Mouse (Mus musculus) stomach, embryonic 15.5 days (tissue): ENCODE measurements at regions not wholly inside any gene's neighbourhood (a gene's known extent, or its start where the extent isn't known, plus 50 kb on each side); places are given as distances from the start of the nearest gene placed in this dataset.

ENCODE experiments used
- ATAC-seq: fragments of 200-750 bp; cut with Nextera tagmentation; 2 replicates; pipeline ENCODE4 v1.8.0; 2017; ENCODE audit warnings: low read depth, moderate number of reproducible peaks, moderate TSS enrichment; ENCODE audit not compliant: insufficient read depth, low FRiP score
- H3K27ac ChIP-seq: fragments of 300-500 bp; sonication (generic); 2 replicates; pipeline ENCODE4 v1.5.1; 2015; ENCODE audit warnings: mild to moderate bottlenecking, inconsistent platforms
- H3K27me3 ChIP-seq: fragments of 300-500 bp; sonication (generic); replicated peaks from 2 replicates; pipeline ENCODE4 v1.6.1; 2015; ENCODE audit warnings: inconsistent platforms
- H3K36me3 ChIP-seq: fragments of 300-500 bp; sonication (generic); 2 replicates; pipeline ENCODE4 v1.6.1; 2015; ENCODE audit warnings: inconsistent platforms
- H3K4me1 ChIP-seq: fragments of 300-500 bp; sonication (generic); 2 replicates; pipeline ENCODE4 v1.6.1; 2015; ENCODE audit warnings: inconsistent platforms
- H3K4me2 ChIP-seq: fragments of 300-500 bp; sonication (generic); 2 replicates; pipeline ENCODE4 v1.6.1; 2015; ENCODE audit warnings: mild to moderate bottlenecking, inconsistent platforms
- H3K4me3 ChIP-seq: fragments of 300-500 bp; sonication (generic); replicated peaks from 2 replicates; pipeline ENCODE4 v1.5.1; 2015; ENCODE audit warnings: inconsistent platforms
- H3K9ac ChIP-seq: fragments of 300-500 bp; sonication (generic); 2 replicates; pipeline ENCODE4 v1.6.1; 2015; ENCODE audit warnings: inconsistent platforms
- H3K9me3 ChIP-seq: fragments of 300-500 bp; sonication (generic); 2 replicates; pipeline ENCODE4 v1.6.1; 2016; ENCODE audit warnings: inconsistent platforms
- WGBS: fragments of 180-500 bp; shearing (Covaris S2); methylation state at CpG from one replicate; pipeline ENCODE4 v1.1.7; 2015; 5-methylcytosine and 5-hydroxymethylcytosine counted together

DNA sequence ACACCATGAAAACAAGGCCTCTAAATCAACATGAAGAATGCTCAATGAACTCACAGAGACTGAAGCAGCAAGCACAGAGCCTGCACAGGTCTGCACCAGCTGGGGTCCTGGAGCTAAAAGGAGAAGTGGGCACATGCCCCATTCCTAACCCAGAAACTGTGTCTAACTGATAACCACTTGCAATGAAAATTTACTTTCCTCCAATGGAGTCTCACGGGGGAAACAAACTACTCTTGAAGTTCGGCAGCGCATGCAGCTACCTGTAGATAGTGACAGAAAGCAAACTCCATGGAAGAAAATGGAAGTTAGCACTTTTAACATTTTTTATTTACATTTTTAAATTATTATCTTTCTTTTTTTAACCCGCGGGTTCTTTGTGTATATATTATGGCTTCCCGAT lies 76.8 kb upstream of the Akap6 start:
- no peak for ATAC-seq
- Histone ChIP-seq H3K4me3 (no peak overlapping the region), H3K9ac (no peak overlapping the region), H3K4me2 (no peak overlapping the region), H3K36me3 (no peaks in the 10 kb centered on the region), H3K27me3 (no peaks in the 10 kb centered on the region), H3K4me1 (no peaks in the 10 kb centered on the region), H3K27ac (no peak overlapping the region), H3K9me3 (no peaks in the 10 kb centered on the region)
- WGBS = 71% methylated on average over 6 of the region's 6 CpGs

DNA sequence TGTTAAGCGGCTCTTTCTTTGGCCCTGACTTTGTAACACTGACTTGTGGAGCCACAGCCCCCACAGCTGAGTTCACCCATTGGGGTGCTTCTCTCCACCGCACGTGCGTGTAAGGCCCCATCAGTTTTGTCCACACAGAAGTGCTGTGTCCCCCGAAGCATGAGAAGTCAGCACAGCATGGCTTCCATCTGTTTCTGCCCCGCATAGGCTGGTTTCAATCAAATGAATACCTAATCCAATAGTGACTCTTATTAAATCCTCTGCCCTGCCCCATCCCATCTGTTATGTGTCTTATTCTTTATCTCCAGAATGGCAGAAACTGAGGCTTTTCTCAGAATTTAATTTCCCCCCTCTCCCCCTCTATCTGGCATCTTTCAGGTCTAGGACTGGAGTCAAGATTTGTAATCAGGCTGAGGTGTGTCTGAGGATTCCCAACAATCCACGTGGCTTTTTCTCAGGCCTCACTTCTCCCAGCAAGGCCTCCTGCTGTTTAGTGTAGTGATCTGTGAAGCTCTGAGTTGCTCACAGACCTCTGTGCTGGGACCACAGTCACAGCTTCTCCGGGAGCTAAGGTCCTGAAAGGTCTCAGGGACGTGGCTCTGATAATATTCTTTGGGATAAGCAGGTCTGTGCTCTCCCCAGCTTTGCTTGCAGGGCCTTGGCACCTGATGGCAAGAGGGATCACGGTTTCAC lies 75.6 kb upstream of the Akap6 start:
- H3K4me1 ChIP-seq = no peaks in the 10 kb centered on the region
- no peaks in the 10 kb centered on the region for H3K27me3 ChIP-seq
- 70% methylated on average over 10 of the region's 10 CpGs for WGBS
- ATAC-seq = no peak
- no peaks in the 10 kb centered on the region for H3K9me3 ChIP-seq
- no peak overlapping the region for H3K4me2 ChIP-seq
- no peaks in the 10 kb centered on the region for H3K36me3 ChIP-seq
- no peak overlapping the region for H3K4me3 ChIP-seq
- no peak overlapping the region for H3K9ac ChIP-seq
- H3K27ac ChIP-seq = no peak overlapping the region

DNA sequence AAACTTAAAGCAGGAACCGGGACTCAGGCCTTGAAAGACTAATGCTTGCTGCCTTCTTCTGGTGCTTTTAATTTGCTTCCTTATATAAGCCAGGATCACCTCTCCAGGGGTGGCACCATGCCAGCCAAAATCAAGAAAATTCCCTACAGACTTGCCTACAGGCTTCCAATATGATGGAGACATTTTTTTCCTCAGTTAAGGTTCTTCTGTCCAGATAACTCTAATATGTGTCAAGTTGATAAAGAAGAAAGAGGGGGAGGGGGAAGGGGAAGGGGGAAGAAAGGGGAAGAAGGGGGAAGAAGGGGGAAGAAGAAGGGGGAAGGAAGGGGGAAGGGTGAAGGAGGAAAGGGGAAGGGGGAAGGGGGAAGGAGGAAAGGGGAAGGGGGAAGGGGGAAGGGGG lies 74.3 kb upstream of the Akap6 start:
- H3K4me2 ChIP-seq = no peak overlapping the region
- no peak overlapping the region for H3K27ac ChIP-seq
- 58% methylated on average over 1 of the region's 1 CpGs for whole genome bisulfite sequencing
- no peaks in the 10 kb centered on the region for H3K36me3 ChIP-seq
- no peak overlapping the region for H3K4me3 ChIP-seq
- H3K27me3 ChIP-seq = no peaks in the 10 kb centered on the region
- ATAC-seq = no peak
- H3K4me1 ChIP-seq = no peaks in the 10 kb centered on the region
- H3K9me3 ChIP-seq = no peaks in the 10 kb centered on the region
- H3K9ac ChIP-seq = no peak overlapping the region

DNA sequence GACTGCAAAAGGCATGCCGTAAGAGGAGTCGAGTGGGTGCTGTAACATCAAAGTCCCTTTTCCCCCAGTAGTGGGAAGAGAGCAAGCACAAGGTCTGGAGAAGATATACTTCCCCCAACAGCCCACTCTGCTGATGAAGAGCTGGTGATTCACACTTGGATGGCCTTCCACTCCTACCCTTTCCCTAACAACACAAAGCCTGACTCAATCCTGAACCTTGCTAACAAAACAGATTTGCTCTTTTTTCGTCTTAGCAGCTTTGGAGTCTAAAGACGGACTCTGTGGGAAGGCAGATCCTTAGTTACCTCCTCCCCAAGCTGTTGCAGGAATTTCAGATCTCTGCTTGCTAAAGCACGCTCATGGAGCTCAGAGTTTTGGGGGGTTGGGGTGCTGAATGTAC lies 70.4 kb upstream of the Akap6 start:
- no peaks in the 10 kb centered on the region for H3K9me3 ChIP-seq
- no peak overlapping the region for H3K27ac ChIP-seq
- WGBS = 56% methylated on average over 5 of the region's 5 CpGs
- ATAC-seq = no peak
- no peak overlapping the region for H3K9ac ChIP-seq
- no peaks in the 10 kb centered on the region for H3K36me3 ChIP-seq
- H3K4me3 ChIP-seq = no peak overlapping the region
- H3K4me1 ChIP-seq = no peaks in the 10 kb centered on the region
- no peaks in the 10 kb centered on the region for H3K27me3 ChIP-seq
- H3K4me2 ChIP-seq = no peak overlapping the region

DNA sequence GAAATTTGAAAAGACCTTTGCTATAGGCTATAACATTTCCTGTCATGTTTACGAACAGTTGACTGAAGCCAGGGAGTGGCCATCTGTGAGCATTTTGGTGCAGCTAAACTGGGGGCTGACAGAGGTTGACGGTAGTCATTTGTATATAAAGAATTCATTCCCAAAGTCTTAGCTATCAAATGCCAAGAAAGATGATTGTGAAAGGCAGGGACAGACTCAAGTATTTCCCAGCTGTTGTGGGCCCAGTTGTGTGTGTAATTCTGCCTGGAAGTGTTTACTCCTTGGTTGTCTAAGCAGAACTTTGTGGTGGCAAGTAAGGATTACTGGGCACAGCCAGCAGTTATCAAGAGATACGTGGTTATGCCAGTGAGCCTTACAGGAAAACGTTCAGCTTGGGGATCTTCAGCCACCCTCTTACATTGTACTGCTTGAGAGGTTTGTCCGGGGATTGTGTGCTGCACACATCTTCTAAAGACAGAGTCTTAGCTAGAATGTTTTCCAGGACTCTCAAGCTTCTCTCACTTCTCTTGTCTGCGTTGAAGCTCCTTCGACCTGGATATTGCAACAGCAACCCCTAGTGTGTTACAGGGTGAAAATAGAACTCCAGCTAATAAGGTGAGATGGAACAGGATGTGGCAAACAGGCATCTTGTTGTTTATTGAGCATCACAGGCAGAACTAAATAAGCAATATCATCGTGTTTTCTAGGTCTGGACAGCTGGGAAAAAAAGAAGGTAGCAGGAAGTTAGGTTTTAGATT lies 63.9 kb upstream of the Akap6 start:
- no peak for ATAC-seq
- WGBS = 33% methylated on average over 8 of the region's 8 CpGs
- Histone ChIP-seq H3K36me3 (no peaks in the 10 kb centered on the region), H3K4me3 (no peak overlapping the region), H3K27me3 (no peaks in the 10 kb centered on the region), H3K9ac (no peak overlapping the region), H3K4me1 (0 out of 2 replicates have a peak, but pooled peaks cover 6% of the 10 kb centered on the region), H3K4me2 (no peak overlapping the region), H3K9me3 (no peaks in the 10 kb centered on the region), H3K27ac (no peak overlapping the region)

DNA sequence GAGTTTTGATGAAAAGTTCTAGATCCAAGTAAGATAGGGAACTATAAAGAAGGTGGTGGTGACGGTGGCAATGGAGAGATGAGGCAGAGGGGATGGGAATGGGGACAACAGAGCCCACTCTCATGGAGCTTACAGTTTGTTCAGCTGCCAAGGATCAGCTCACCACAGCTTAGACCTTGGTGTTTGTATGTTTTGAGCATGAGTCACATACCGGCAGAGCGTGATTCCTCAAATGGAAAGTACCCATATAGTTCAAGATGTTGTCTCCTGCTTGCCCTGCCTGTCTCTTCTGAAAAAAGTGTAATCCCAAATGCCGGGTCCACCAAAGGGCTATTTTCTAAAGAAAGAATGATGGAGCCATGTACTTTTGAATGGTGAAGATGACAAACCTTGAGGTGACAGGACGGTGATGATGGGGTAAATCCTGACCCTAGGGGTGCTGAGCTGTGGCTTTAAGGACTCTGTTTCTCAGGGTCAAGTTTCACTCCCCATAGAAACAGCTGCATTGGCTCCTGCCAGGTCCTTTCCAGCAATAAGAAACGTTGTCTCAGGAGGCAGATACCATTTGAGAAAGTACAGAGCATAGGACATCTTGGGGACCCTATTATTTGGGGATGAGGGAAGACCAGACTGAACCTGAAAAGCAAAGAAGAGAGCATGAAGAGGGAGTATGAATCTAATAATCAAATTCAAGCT lies 62.8 kb upstream of the Akap6 start:
- 70% methylated on average over 6 of the region's 6 CpGs for WGBS
- Histone ChIP-seq H3K36me3 (no peaks in the 10 kb centered on the region), H3K27me3 (no peaks in the 10 kb centered on the region)

DNA sequence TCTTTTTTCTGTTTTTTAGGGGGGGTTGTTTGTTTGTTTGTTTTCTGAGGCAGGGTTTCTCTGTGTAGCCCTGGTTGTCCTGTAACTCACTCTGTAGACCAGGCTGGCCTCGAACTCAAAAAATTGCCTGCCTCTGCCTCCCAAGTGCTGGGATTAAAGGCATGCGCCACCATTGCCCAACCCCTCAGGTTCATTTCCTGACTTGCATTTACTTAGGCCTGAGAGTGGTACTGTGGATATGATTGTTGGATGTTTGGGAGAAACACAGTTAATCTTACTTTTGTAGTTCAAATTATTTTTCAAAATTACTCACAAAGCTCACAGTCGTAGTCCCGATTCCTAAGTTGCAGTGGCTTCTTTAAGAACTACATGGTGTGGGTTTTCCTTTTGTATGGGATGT lies 62.3 kb upstream of the Akap6 start:
- Histone ChIP-seq H3K9ac (no peak overlapping the region), H3K27me3 (no peaks in the 10 kb centered on the region), H3K4me3 (no peak overlapping the region), H3K9me3 (no peaks in the 10 kb centered on the region), H3K4me1 (peaks cover 6% of the 10 kb centered on the region; the same call in 1 of the 2 replicates), H3K27ac (no peak overlapping the region), H3K36me3 (no peaks in the 10 kb centered on the region), H3K4me2 (no peak overlapping the region)
- WGBS = 91% methylated on average over 4 of the region's 4 CpGs
- ATAC-seq = no peak

More for the DNA sequence above, 62.8 kb upstream of the Akap6 start:
- Histone ChIP-seq H3K4me2 (no peak overlapping the region), H3K27ac (no peak overlapping the region), H3K4me1 (peaks cover 6% of the 10 kb centered on the region; the same call in 1 of the 2 replicates), H3K9ac (no peak overlapping the region), H3K4me3 (no peak overlapping the region), H3K9me3 (no peaks in the 10 kb centered on the region)
- no peak for ATAC-seq

DNA sequence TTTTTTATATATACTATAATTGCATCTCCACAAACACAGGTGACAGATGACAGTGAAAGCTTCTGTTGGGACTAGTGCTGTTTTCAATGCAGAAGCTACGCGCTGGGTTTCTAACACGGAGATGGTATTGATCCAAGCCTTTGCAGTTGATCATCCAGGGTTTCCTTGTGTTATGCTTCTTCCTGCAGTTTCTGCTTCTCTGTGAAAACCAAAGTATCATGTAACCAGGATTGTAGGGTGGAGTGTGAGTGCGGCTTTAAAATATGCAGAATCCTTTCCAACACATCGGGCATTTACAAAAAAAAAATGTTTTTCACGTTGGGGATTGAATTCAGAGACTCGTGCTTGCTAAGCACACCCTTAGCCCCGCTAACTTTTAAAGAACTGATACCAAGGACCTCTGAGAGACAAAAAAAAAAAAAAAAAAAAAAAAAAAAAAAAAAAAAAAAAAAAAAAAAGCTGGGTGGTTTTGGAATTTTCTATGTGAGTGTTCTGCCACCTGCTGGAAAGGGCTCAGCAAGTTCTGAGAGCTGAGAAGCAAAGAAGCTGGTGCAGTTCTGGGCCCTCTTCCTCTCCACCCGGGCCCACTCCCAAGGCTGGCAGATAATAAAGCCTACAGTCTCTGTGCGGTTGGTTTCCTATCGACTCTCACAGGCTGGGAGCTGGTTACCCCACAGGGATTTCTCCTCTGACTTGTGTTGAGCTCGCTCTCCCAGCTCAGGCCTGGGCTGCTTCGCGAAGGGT lies 61.5 kb upstream of the Akap6 start:
- no peaks in the 10 kb centered on the region for H3K9me3 ChIP-seq
- peak overlapping the region; percentile 51 for H3K27ac ChIP-seq
- no peak overlapping the region for H3K4me2 ChIP-seq
- no peak overlapping the region for H3K4me3 ChIP-seq
- H3K27me3 ChIP-seq = no peaks in the 10 kb centered on the region
- H3K9ac ChIP-seq = no peak overlapping the region
- peaks cover 6% of the 10 kb centered on the region; the same call in 1 of the 2 replicates for H3K4me1 ChIP-seq
- no peak for ATAC-seq
- 49% methylated on average over 14 of the region's 14 CpGs for WGBS
- no peaks in the 10 kb centered on the region for H3K36me3 ChIP-seq

DNA sequence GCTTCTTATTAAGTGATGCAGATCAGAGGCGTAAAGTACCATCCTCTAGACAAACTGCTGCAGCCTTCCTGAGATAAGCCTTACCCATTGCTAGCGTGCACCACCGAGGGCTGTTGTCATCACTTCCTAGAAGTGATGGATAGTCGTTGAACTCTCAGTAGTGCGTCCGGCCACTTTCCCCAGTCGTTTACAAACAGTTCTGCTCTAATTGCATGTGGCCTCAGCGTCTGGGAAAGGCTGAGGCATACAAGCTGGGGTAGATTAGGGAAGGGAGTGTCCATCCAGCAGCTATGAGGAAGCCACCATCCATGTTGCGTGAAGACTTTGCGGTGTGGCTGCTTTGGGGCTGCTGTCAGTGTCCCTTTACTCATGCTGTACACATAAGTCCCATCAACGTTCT lies 60.7 kb upstream of the Akap6 start:
- H3K9ac ChIP-seq = no peak overlapping the region
- peaks cover 6% of the 10 kb centered on the region; the same call in 1 of the 2 replicates for H3K4me1 ChIP-seq
- no peak for ATAC-seq
- H3K4me3 ChIP-seq = no peak overlapping the region
- peak overlapping the region; percentile 51 for H3K27ac ChIP-seq
- no peaks in the 10 kb centered on the region for H3K36me3 ChIP-seq
- H3K9me3 ChIP-seq = no peaks in the 10 kb centered on the region
- H3K27me3 ChIP-seq = no peaks in the 10 kb centered on the region
- no peak overlapping the region for H3K4me2 ChIP-seq
- WGBS = 32% methylated on average over 11 of the region's 11 CpGs

DNA sequence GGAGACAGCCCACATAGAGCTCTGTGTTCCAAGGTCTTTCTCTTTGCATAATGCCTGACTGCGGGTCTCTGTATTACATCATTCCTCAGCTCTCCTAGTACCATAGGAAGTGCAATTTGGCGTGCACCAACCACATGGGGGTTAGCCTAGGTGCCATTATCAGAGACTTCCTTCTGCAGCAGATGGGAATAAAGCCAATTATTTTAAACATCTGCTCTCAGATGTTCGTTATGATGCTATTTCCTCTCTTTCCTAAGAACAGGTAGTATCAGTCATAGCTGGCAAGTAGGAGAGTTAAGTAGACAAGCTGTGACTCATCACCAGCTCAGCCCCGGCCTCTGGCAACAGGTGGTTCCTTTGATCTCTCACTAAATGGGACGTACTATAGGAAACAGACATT lies 55.1 kb upstream of the Akap6 start:
- H3K27ac ChIP-seq = no peak overlapping the region
- no peak overlapping the region for H3K4me2 ChIP-seq
- 43% methylated on average over 5 of the region's 5 CpGs for whole genome bisulfite sequencing
- no peak overlapping the region for H3K9ac ChIP-seq
- no peak for ATAC-seq
- no peaks in the 10 kb centered on the region for H3K9me3 ChIP-seq
- no peaks in the 10 kb centered on the region; the same call in 1 of the 2 replicates for H3K4me1 ChIP-seq
- no peaks in the 10 kb centered on the region for H3K36me3 ChIP-seq
- no peak overlapping the region for H3K4me3 ChIP-seq
- no peaks in the 10 kb centered on the region for H3K27me3 ChIP-seq
